Mouse (Mus musculus): ENCODE measurements around the gene Inmt. TPM values are rescaled to one million over a fixed set of nuclear protein-coding genes. Genes with fewer than 3 reads are reported as not detected.

The Inmt gene
- polyA plus RNA-seq (2012; rRNA removed) = 27.0 and 30.3 TPM in 2 replicates

DNA sequence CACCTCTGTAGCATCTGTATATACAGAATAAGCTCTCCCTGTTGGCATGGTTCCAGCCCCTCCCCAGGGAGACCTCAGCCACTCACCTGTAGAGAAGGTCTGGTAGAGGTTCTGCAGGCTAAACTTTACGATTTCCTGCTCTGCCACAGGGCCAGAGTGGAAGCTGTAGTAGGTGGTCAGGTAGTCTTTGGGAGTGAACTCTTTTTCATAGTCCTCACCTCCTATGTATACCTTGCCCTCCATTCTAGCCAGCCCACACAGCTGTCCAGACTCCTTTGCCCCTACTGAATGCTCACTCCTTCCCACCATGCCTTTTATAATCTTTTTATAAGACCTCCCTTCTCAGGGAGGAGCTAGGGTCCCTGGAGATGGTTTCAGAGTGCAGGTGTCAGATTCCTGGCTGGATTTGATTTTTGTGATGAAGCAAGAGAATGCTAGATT, at the start of gene Inmt:
Inmt (minus strand) TSS at position 303 of the 441 bp plus-strand sequence.
- DNase-seq = peak; percentile 71
- peak within 1 kb of the TSS; percentile 95 for H3K27ac ChIP-seq (ENCODE audit: insufficient read depth, low read depth, low read length)
- 21% methylated on average over 1 of the region's 1 CpGs for WGBS
- H3K36me3 ChIP-seq (ENCODE audit: control insufficient read depth, insufficient read depth, low read length) = no peaks in the 10 kb centered on the region
- peak within 1 kb of the TSS; percentile 43 for H3K4me3 ChIP-seq (ENCODE audit: insufficient read depth, low read depth, low read length)
- no peaks in the 10 kb centered on the region for H3K27me3 ChIP-seq (replicated peaks; ENCODE audit: control insufficient read depth, insufficient read depth, low read length)
- H3K4me1 ChIP-seq (ENCODE audit: control insufficient read depth, insufficient read depth, low read length) = peaks cover 27% of the 10 kb centered on the region
- TF ChIP-seq CTCF (conservative IDR thresholded peaks at IDR 0.05; ENCODE audit: insufficient read depth, insufficient read length, low read depth, low read length) = no peak
- TF ChIP-seq POLR2A (IDR thresholded peaks at IDR 0.05; ENCODE audit: low read depth, low read length) = peak; percentile 15

DNA sequence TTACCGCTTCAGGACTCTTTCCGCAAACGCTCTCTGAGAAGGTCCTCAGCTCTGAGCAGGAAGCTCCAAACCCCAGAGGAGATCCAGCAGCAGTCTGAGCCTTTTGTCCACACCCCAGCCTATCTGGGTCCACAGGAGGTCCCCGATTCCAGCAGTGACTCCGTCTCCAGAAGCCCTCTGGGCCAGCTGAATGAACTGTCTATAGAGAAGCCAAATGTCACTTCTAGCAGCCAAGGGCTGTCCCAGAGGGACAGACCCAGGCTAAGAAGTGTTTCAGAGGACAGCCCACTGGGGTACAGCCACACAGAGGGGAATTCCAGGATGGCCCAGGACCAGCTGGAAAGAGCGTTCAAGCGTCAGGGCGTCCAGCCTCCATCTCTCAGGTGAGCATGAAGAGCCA, 49.1 kb upstream of the Inmt start:
- no peak overlapping the region for H3K4me3 ChIP-seq (ENCODE audit: insufficient read depth, low read depth, low read length)
- WGBS = 91% methylated on average over 8 of the region's 8 CpGs
- DNase-seq = no peak
- H3K27me3 ChIP-seq (replicated peaks; ENCODE audit: control insufficient read depth, insufficient read depth, low read length) = no peaks in the 10 kb centered on the region
- H3K36me3 ChIP-seq (ENCODE audit: control insufficient read depth, insufficient read depth, low read length) = peaks cover 2% of the 10 kb centered on the region; the same call in 1 of the 2 replicates
- no peaks in the 10 kb centered on the region for H3K4me1 ChIP-seq (ENCODE audit: control insufficient read depth, insufficient read depth, low read length)
- TF ChIP-seq POLR2A (IDR thresholded peaks at IDR 0.05; ENCODE audit: low read depth, low read length) (no peak), CTCF (conservative IDR thresholded peaks at IDR 0.05; ENCODE audit: insufficient read depth, insufficient read length, low read depth, low read length) (no peak)
- no peak overlapping the region for H3K27ac ChIP-seq (ENCODE audit: insufficient read depth, low read depth, low read length)

DNA sequence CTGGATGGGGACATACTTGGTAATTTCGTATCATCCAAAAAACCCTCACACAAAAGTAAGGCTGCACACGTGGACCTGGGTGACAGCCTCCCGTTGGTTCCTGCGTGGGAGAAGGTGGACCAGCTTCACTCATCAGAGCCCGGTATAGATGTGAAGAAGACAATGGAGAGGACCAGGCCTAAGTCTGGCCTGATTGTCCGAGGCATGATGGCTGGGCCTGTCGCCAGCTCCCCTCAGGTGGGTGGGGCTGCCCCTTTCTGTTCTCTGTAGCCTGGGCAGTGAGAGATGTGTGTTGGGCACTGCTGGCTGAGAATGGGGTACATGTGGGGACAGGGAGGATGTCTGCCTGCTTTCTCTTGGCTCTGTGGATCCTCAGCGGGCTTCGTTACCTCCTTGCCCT, 43.4 kb upstream of the Inmt start:
- DNase-seq = no peak
- peaks cover 2% of the 10 kb centered on the region; the same call in 1 of the 2 replicates for H3K36me3 ChIP-seq (ENCODE audit: control insufficient read depth, insufficient read depth, low read length)
- no peak overlapping the region for H3K4me3 ChIP-seq (ENCODE audit: insufficient read depth, low read depth, low read length)
- TF ChIP-seq POLR2A (IDR thresholded peaks at IDR 0.05; ENCODE audit: low read depth, low read length) (no peak), CTCF (conservative IDR thresholded peaks at IDR 0.05; ENCODE audit: insufficient read depth, insufficient read length, low read depth, low read length) (no peak)
- H3K27me3 ChIP-seq (replicated peaks; ENCODE audit: control insufficient read depth, insufficient read depth, low read length) = no peaks in the 10 kb centered on the region
- no peak overlapping the region for H3K27ac ChIP-seq (ENCODE audit: insufficient read depth, low read depth, low read length)
- H3K4me1 ChIP-seq (ENCODE audit: control insufficient read depth, insufficient read depth, low read length) = no peaks in the 10 kb centered on the region
- 92% methylated on average over 9 of the region's 9 CpGs for WGBS

DNA sequence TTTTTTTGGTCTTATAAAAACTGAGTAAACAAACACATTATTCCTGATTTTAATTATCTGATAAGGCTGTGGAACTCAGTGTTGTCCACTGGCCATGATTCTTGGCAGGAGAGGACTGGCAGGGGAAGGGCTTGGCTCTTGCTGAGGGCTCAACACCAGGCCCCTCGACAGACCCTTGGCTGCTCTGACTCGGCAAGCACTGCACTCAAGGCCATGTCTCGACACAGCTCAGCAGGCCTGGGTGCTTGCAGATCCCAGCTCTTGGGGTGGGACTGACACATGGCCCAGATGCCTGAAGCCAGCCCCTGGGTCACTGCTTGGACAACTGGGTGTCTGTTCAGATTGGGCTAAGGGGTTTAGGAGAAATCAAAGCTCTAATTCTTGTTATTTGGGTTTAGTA, 39.7 kb upstream of the Inmt start:
- peak; percentile 52 for DNase-seq
- WGBS = 66% methylated on average over 3 of the region's 3 CpGs
- Histone ChIP-seq H3K4me3 (ENCODE audit: insufficient read depth, low read depth, low read length) (no peak overlapping the region), H3K36me3 (ENCODE audit: control insufficient read depth, insufficient read depth, low read length) (peaks cover 1% of the 10 kb centered on the region; the same call in 1 of the 2 replicates), H3K27ac (ENCODE audit: insufficient read depth, low read depth, low read length) (no peak overlapping the region), H3K4me1 (ENCODE audit: control insufficient read depth, insufficient read depth, low read length) (no peaks in the 10 kb centered on the region), H3K27me3 (replicated peaks; ENCODE audit: control insufficient read depth, insufficient read depth, low read length) (no peaks in the 10 kb centered on the region)
- no peak for TF ChIP-seq POLR2A (IDR thresholded peaks at IDR 0.05; ENCODE audit: low read depth, low read length)
- TF ChIP-seq CTCF (conservative IDR thresholded peaks at IDR 0.05; ENCODE audit: insufficient read depth, insufficient read length, low read depth, low read length) = no peak

DNA sequence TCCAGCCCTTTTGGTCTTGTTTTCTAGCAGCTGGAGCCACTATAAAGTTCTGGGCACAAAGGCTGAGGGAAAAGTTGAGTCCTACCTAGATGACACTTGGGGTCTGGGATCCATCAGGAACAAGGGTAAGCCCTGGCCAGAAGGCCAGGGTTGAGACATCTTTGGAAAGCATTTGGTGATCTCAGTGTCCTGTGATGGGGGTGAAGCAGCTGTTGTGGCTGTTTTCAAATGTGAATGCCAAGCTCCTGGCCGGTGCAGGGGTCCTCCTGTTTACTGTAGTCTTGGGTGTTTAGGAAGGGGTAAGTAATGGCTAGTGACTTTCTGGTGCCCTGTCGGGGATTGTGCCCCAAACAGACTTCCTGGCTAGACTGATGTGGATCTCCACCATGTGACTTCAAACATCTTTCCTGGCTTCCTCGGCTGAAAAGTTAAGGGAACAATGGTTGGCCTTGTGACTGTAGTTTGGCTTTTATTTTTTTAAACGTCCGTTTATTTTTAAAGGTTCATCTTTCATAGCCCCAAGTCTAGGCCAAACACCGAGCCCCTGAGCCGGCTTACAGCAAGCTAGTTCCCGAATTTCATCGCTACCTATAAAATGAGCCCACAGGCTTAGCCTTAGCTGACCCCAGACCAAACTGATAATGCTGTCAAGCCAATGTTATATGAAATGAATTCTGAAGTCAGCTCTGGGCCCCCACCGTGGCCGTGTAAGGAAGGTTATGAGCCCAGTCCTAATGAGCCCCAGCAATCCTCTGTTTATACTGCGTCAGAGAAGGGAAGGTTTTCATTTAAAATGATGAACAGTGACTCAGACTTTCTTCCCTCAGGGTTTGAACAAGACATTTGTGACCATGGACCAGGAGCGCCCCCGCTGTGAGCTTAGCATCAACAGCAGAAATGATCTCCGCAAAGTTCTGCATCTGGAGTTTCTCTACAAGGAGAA, 35.9 kb upstream of the Inmt start:
- H3K4me1 ChIP-seq (ENCODE audit: control insufficient read depth, insufficient read depth, low read length) = no peaks in the 10 kb centered on the region
- TF ChIP-seq CTCF (conservative IDR thresholded peaks at IDR 0.05; ENCODE audit: insufficient read depth, insufficient read length, low read depth, low read length) (no peak), POLR2A (IDR thresholded peaks at IDR 0.05; ENCODE audit: low read depth, low read length) (no peak)
- no peak overlapping the region for H3K27ac ChIP-seq (ENCODE audit: insufficient read depth, low read depth, low read length)
- WGBS = 69% methylated on average over 15 of the region's 15 CpGs
- no peaks in the 10 kb centered on the region for H3K27me3 ChIP-seq (replicated peaks; ENCODE audit: control insufficient read depth, insufficient read depth, low read length)
- no peak overlapping the region for H3K4me3 ChIP-seq (ENCODE audit: insufficient read depth, low read depth, low read length)
- H3K36me3 ChIP-seq (ENCODE audit: control insufficient read depth, insufficient read depth, low read length) = peaks cover 1% of the 10 kb centered on the region; the same call in 1 of the 2 replicates
- DNase-seq = no peak

DNA sequence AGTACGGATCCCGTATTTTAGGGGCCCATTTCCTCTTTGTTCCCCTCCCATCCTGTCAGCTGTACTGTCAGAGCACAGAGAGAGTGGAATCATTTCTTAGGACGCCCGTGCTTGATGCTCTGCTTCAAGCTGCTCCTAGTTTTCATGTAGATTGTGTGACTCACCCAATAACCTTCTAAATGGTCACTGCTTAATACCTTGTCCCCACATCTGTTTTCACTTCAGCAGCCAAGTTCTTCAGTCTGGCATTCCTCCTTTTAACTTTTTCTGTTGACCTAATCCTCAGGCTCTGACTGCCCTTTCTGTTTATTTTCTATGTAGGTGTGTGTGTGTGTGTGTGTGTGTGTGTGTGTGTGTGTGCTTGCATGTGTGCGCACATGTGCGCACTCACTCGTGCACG, 32.9 kb upstream of the Inmt start:
- H3K4me3 ChIP-seq (ENCODE audit: insufficient read depth, low read depth, low read length) = no peak overlapping the region
- TF ChIP-seq CTCF (conservative IDR thresholded peaks at IDR 0.05; ENCODE audit: insufficient read depth, insufficient read length, low read depth, low read length) (no peak), POLR2A (IDR thresholded peaks at IDR 0.05; ENCODE audit: low read depth, low read length) (no peak)
- no peak overlapping the region for H3K27ac ChIP-seq (ENCODE audit: insufficient read depth, low read depth, low read length)
- H3K4me1 ChIP-seq (ENCODE audit: control insufficient read depth, insufficient read depth, low read length) = peaks cover 3% of the 10 kb centered on the region; the same call in 1 of the 2 replicates
- no peaks in the 10 kb centered on the region for H3K27me3 ChIP-seq (replicated peaks; ENCODE audit: control insufficient read depth, insufficient read depth, low read length)
- H3K36me3 ChIP-seq (ENCODE audit: control insufficient read depth, insufficient read depth, low read length) = peaks cover 1% of the 10 kb centered on the region; the same call in 1 of the 2 replicates
- DNase-seq = no peak
- WGBS = 84% methylated on average over 8 of the region's 8 CpGs

DNA sequence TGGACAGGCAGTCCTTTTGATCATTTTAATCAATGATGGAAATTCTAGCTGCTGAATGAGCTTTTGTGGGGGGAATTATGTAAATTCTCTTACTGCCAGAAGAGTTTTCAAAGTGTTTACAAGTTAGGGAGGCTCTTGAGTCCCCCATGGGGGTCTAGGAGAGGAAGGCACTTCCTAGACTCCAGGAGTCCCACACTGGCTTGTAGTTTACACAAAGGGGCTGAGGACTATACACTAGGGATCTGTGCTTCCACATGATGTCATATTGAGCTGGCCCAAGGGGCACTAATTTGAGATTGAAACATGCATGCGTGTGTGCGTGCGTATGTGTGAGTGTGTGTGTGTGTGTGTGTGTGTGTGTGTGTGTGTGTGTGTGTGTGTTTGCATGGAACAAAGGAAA, 29.1 kb upstream of the Inmt start:
- peak overlapping the region; percentile 69 for H3K27ac ChIP-seq (ENCODE audit: insufficient read depth, low read depth, low read length)
- no peak for DNase-seq
- TF ChIP-seq CTCF (conservative IDR thresholded peaks at IDR 0.05; ENCODE audit: insufficient read depth, insufficient read length, low read depth, low read length) (no peak), POLR2A (IDR thresholded peaks at IDR 0.05; ENCODE audit: low read depth, low read length) (no peak)
- 57% methylated on average over 3 of the region's 3 CpGs for WGBS
- H3K4me3 ChIP-seq (ENCODE audit: insufficient read depth, low read depth, low read length) = peak overlapping the region; percentile 71
- H3K27me3 ChIP-seq (replicated peaks; ENCODE audit: control insufficient read depth, insufficient read depth, low read length) = no peaks in the 10 kb centered on the region
- H3K4me1 ChIP-seq (ENCODE audit: control insufficient read depth, insufficient read depth, low read length) = peaks cover 3% of the 10 kb centered on the region; the same call in 1 of the 2 replicates
- H3K36me3 ChIP-seq (ENCODE audit: control insufficient read depth, insufficient read depth, low read length) = no peaks in the 10 kb centered on the region
